Mouse (Mus musculus) stomach, embryonic 14.5 days (tissue): ENCODE measurements around the gene Helz. TPM values are rescaled to one million over a fixed set of nuclear protein-coding genes. Genes with fewer than 3 reads are reported as not detected.

Experiments
- ATAC-seq: fragments of 200-750 bp; cut with Nextera tagmentation; 2 replicates; pipeline ENCODE4 v1.8.0; 2017; ENCODE audit warnings: low read depth, moderate TSS enrichment; ENCODE audit not compliant: insufficient number of reproducible peaks, insufficient read depth, low FRiP score
- H3K27ac ChIP-seq: fragments of 300-500 bp; sonication (generic); 2 replicates; pipeline ENCODE4 v1.5.1; 2014; ENCODE audit warnings: mild to moderate bottlenecking, low read length, moderate library complexity, mixed read lengths
- H3K27me3 ChIP-seq: fragments of 300-500 bp; sonication (generic); 2 replicates; pipeline ENCODE4 v1.6.1; 2014; ENCODE audit warnings: low read length, control low read depth, mixed read lengths; ENCODE audit not compliant: control insufficient read depth, insufficient read depth
- H3K36me3 ChIP-seq: fragments of 300-500 bp; sonication (generic); 2 replicates; pipeline ENCODE4 v1.6.1; 2014; ENCODE audit warnings: mild to moderate bottlenecking, control low read depth, low read length, moderate library complexity, mixed read lengths; ENCODE audit not compliant: control insufficient read depth, insufficient read depth
- H3K4me1 ChIP-seq: fragments of 300-500 bp; sonication (generic); 2 replicates; pipeline ENCODE4 v1.6.1; 2014; ENCODE audit warnings: low read length, control low read depth, mixed read lengths; ENCODE audit not compliant: control insufficient read depth, insufficient read depth
- H3K4me2 ChIP-seq: fragments of 300-500 bp; sonication (generic); replicated peaks from 2 replicates; pipeline ENCODE4 v1.6.1; 2014; ENCODE audit warnings: low read depth, low read length, control low read depth
- H3K4me3 ChIP-seq: fragments of 300-500 bp; sonication (generic); 2 replicates; pipeline ENCODE4 v1.5.1; 2014; ENCODE audit warnings: low read depth, low read length, control low read depth
- H3K9ac ChIP-seq: fragments of 300-500 bp; sonication (generic); replicated peaks from 2 replicates; pipeline ENCODE4 v1.6.1; 2014; ENCODE audit warnings: low read depth, mild to moderate bottlenecking, control low read depth, low read length, moderate library complexity, mixed read lengths
- H3K9me3 ChIP-seq: fragments of 300-500 bp; sonication (generic); 2 replicates; pipeline ENCODE4 v1.6.1; 2016; ENCODE audit warnings: low read depth, low read length, control low read depth; ENCODE audit not compliant: control insufficient read depth
- WGBS: fragments of 180-500 bp; shearing (Covaris S2); extraction: QIAGEN DNeasy Blood & Tissue Kit; methylation state at CpG from one replicate; pipeline ENCODE4 v1.1.7; 2014; 5-methylcytosine and 5-hydroxymethylcytosine counted together
- polyA plus RNA-seq: library from polyadenylated mRNA; unstranded; fragments of >200 nt; fragmentation: Nextera tagmentation; extraction: Ambion mirVana; gene quantifications from 2 replicates; pipeline ENCODE4 v1.2.1, GENCODE M21; 2014

Gene Helz
- polyA plus RNA-seq, 1 experiment from 2014 or later: 25.1 TPM

DNA sequence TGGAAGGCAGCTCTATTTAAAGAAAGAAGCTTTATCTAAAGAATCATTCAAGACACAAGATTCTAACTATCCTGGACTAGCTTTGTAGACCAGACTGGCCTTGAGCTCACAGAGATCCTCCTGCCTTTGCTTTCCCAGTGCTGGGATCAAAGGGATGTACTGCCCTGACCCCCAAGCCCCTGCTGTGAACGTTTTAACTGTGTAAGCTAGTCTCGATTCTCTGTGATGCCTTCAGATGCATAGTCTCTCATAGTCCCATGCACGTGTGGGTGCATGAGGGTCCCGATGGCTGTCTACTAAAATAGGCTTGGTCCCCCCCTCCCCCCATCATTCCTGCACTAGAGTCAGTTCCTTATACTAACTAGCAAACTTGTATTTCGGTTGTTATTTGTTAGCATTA lies 70.2 kb downstream of the Helz start:
- no peak overlapping the region for H3K9ac ChIP-seq
- no peak overlapping the region for H3K4me3 ChIP-seq
- H3K4me1 ChIP-seq: no peaks in the 10 kb centered on the region
- H3K4me2 ChIP-seq: no peak overlapping the region
- 73% methylated on average over 5 of the region's 5 CpGs for WGBS
- no peaks in the 10 kb centered on the region for H3K9me3 ChIP-seq
- ATAC-seq: no peak
- H3K27me3 ChIP-seq: no peaks in the 10 kb centered on the region
- peaks cover 35% of the 10 kb centered on the region for H3K36me3 ChIP-seq
- H3K27ac ChIP-seq: no peak overlapping the region

DNA sequence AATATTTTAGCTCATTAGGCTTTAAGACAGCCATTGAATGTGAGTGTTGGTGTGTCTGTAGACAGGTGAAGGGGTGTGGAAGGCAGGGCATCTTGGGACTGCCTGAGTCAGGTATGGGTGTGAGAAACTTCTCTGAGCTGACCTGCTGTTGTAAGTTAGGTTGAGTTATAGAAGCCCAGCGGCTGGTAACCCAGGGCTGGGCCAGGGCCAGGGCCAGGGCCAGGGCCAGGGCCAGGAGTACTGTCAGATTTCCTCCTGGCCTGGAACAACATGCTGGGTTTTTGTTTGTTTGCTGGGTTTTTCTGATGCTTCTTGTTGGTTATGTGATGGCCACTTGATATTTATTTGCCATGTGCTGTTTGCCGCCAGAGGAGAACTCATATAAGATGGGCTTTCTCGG lies 76.9 kb downstream of the Helz start:
- Histone ChIP-seq H3K4me3 (no peak overlapping the region), H3K27me3 (no peaks in the 10 kb centered on the region), H3K4me1 (no peaks in the 10 kb centered on the region), H3K9ac (no peak overlapping the region), H3K4me2 (no peak overlapping the region), H3K9me3 (no peaks in the 10 kb centered on the region), H3K36me3 (peaks cover 19% of the 10 kb centered on the region), H3K27ac (no peak overlapping the region)
- 95% methylated on average over 3 of the region's 3 CpGs for WGBS
- ATAC-seq: no peak

DNA sequence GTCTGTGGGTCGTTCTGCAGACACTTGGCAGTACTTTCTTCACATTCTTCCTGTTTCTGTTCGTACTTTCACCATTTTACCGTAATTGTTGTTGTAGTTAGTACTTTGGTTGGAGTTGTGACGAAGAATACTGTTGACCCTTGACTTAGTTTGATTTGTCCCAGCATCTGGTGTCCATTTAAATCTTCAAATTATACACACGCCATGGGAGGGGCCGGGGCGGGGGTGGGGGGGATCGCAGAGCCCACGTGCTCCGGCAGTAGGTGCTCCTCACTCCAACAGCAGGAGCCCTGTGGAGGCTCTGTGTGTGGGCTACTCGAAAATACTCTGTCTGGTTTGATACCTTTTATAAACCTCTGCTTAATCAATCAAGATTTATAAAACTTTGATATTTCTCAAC lies 78.0 kb downstream of the Helz start:
- Histone ChIP-seq H3K9ac (no peak overlapping the region), H3K27ac (no peak overlapping the region), H3K4me1 (0 out of 2 replicates have a peak, but pooled peaks cover 4% of the 10 kb centered on the region), H3K27me3 (no peaks in the 10 kb centered on the region), H3K9me3 (no peaks in the 10 kb centered on the region), H3K4me2 (no peak overlapping the region), H3K4me3 (no peak overlapping the region), H3K36me3 (peaks cover 11% of the 10 kb centered on the region)
- no peak for ATAC-seq
- 77% methylated on average over 11 of the region's 11 CpGs for WGBS

DNA sequence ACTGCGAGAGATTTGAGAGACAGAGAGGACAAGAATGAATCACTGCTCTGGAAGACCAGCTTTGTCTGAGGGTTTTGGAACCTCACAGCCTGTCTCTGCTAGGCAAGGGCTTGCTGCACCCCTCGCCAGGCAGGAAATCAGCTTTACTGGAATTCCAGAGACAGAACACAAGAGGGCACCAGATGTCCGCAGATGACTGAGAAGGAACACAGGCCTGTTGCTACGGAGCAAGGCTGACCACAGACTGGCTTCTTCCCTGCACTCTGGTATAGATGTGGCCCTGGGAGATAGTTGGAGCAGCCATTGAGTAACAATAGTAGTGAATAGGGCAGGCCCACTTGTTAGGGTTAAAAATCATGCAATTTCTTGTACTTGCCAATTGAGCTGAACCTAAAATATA lies 81.8 kb downstream of the Helz start:
- 38% methylated on average over 4 of the region's 4 CpGs for WGBS
- 0 out of 2 replicates have a peak, but pooled peaks have one; percentile 28 for ATAC-seq
- peaks cover 16% of the 10 kb centered on the region for H3K36me3 ChIP-seq

DNA sequence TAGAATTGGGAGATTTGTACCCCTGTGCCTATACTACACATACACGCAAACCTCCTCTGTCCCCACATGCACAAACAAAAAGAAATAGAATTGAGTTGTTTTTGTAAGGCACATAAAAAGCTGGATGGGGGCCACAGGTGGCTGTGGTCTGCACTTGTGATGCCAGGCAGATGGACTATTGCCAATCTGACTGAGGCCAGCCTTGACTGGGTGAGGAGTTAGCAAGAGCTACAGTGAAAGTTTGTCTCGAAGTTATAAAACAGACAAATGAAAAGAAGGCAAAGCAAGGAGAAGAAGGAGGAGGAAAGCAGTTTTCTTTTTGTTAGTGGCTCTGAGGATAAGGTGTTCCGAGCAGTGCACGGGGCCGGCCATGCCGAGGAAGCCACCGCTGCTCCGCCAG lies 82.2 kb downstream of the Helz start:
- no peak overlapping the region for H3K4me3 ChIP-seq
- H3K9me3 ChIP-seq: no peaks in the 10 kb centered on the region
- 65% methylated on average over 8 of the region's 8 CpGs for WGBS
- H3K27ac ChIP-seq: no peak overlapping the region
- H3K36me3 ChIP-seq: peaks cover 16% of the 10 kb centered on the region
- H3K9ac ChIP-seq: no peak overlapping the region
- no peak overlapping the region for H3K4me2 ChIP-seq
- H3K4me1 ChIP-seq: 0 out of 2 replicates have a peak, but pooled peaks cover 4% of the 10 kb centered on the region
- no peak for ATAC-seq
- no peaks in the 10 kb centered on the region for H3K27me3 ChIP-seq

More for the DNA sequence above, 81.8 kb downstream of the Helz start:
- Histone ChIP-seq H3K4me2 (no peak overlapping the region), H3K4me3 (no peak overlapping the region), H3K27me3 (no peaks in the 10 kb centered on the region), H3K9me3 (no peaks in the 10 kb centered on the region), H3K27ac (no peak overlapping the region), H3K9ac (no peak overlapping the region), H3K4me1 (0 out of 2 replicates have a peak, but pooled peaks cover 4% of the 10 kb centered on the region)

DNA sequence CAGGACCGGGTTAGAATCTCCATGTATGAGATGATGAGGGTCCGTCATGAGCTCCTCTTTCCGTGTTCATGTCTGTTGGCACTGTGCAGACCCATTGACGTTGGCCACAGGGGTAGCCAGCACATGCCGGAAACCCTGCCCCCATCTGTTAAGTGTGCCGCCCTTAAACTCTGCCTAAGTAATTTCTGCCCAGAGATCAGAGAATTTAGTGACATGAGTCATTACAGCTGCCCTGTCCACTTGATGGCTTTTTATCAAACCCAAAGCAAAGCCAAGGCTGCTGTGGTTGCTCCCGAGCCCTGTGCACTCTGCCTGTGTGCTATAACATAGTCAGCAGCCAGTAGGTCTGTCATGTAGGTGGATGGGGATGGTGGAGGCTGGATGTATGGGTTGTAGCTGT lies 83.4 kb downstream of the Helz start:
- Histone ChIP-seq H3K27ac (no peak overlapping the region), H3K36me3 (peaks cover 20% of the 10 kb centered on the region), H3K27me3 (no peaks in the 10 kb centered on the region), H3K4me3 (no peak overlapping the region), H3K9me3 (no peaks in the 10 kb centered on the region), H3K4me1 (0 out of 2 replicates have a peak, but pooled peaks cover 4% of the 10 kb centered on the region), H3K4me2 (no peak overlapping the region), H3K9ac (no peak overlapping the region)
- WGBS: 81% methylated on average over 7 of the region's 7 CpGs
- no peak for ATAC-seq

DNA sequence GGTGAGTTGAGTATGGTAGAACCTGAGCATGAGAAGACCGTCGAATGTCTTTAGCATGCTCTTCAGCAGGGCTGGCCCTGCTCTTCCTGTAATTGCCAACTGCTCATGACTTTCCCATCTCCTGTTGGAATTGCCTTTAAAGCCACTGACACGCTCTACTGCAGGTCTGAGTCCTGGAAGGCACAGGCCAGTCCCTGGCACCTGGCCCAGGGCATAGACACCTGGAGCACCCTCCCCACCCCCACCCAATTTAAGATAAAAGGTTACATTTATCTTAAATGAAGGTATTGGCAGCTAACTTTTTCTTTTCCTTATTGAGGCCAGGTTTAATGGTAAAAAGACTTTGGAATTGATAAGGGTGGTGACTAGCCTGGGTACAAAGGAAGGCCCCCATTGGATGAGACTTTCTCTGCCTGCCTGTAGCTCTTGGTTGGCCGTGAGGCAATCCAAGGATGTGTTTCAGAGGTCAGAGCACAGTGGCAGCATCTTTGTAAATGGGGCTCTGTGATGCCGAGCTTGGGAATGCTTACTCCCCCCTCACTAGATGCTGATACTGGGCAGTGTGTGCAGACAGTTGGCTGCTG lies 85.9 kb downstream of the Helz start:
- ATAC-seq: no peak
- Histone ChIP-seq H3K27me3 (no peaks in the 10 kb centered on the region), H3K9ac (no peak overlapping the region), H3K9me3 (no peaks in the 10 kb centered on the region), H3K4me3 (no peak overlapping the region), H3K4me2 (no peak overlapping the region), H3K36me3 (peaks cover 28% of the 10 kb centered on the region), H3K4me1 (0 out of 2 replicates have a peak, but pooled peaks cover 4% of the 10 kb centered on the region), H3K27ac (no peak overlapping the region)
- WGBS: 87% methylated on average over 5 of the region's 5 CpGs

DNA sequence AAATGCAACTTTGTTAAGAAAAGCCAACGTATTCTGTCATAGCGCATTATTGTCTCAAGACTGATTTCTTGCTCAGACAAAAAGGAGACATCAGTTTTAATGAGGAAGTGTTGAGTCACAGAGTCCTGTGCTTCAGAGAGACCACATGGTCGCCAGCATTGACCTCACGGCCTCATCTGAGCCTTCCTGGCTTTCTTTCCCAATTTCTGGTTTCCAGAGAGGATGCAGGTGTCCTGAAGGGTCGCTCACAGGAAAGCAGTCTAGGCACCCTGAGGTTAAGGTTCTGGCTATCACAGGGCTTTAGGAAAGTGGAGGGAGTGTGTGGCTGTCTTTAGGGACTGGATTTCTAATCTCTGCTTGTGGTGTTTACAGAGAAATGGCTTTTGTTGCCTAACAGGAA lies 90.4 kb downstream of the Helz start:
- Histone ChIP-seq H3K9ac (no peak overlapping the region), H3K27me3 (no peaks in the 10 kb centered on the region), H3K4me1 (no peaks in the 10 kb centered on the region), H3K36me3 (peaks cover 26% of the 10 kb centered on the region), H3K9me3 (no peaks in the 10 kb centered on the region), H3K27ac (no peak overlapping the region), H3K4me3 (no peak overlapping the region), H3K4me2 (no peak overlapping the region)
- 88% methylated on average over 5 of the region's 5 CpGs for WGBS
- ATAC-seq: no peak

DNA sequence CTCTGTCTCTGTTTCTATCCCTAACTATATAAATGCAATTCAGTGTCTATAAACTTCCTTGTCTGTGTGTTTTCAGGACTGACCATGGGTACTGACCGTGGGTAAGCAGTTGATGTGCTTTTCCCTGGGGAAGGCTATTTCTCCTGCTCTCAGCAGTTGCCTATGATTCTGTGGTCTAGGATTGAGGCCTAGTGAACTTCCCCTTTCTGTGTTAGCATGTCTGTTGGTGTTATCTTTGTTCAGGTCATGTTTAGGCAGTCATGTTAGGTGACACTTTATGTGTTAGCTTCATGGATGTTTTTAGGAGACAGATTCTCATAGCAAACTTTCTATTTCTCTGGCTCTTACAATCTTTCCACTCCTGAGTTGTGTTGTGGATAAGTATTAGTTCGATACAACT lies 91.9 kb downstream of the Helz start:
- no peak for ATAC-seq
- no peaks in the 10 kb centered on the region for H3K9me3 ChIP-seq
- peaks cover 28% of the 10 kb centered on the region for H3K36me3 ChIP-seq
- no peak overlapping the region for H3K4me3 ChIP-seq
- H3K27ac ChIP-seq: no peak overlapping the region
- H3K4me2 ChIP-seq: no peak overlapping the region
- no peaks in the 10 kb centered on the region for H3K27me3 ChIP-seq
- no peak overlapping the region for H3K9ac ChIP-seq
- no peaks in the 10 kb centered on the region for H3K4me1 ChIP-seq
- 95% methylated on average over 2 of the region's 2 CpGs for WGBS
